10 mouse cellular contexts compared by ENCODE assay signal in genomic region chr1:87877552-87878283, GRCm38 (mm10). TPM values are rescaled to one million over a fixed set of nuclear protein-coding genes. Genes with fewer than 3 reads are reported as not detected.
A peak's percentile ranks its signal among the peaks of the same experiment; 100 is the strongest.
DNase-seq lines count a peak whose midpoint lies in the region; ATAC-seq and TF ChIP-seq lines count a peak whose summit lies in the region.
"Had no signal": no experiment of that assay in that cellular context is flagged by ENCODE, and none has a peak within 500 bp of the region (broad histone marks: within the 10 kb centered on the region; RNA-seq: fewer than 3 reads in every experiment).

No protein-coding gene starts in this region.

- ATAC-seq in intestine, embryonic 14.5 days (replicated peaks; ENCODE audit: low FRiP score, low TSS enrichment, low read depth) = no peak
- no peak for ATAC-seq in intestine, postnatal 0 days
- ATAC-seq in forebrain, embryonic 16.5 days = 0 out of 2 replicates have a peak, but pooled peaks have one; percentile 29
- ATAC-seq in stomach, embryonic 16.5 days (ENCODE audit: insufficient read depth, low FRiP score) = no peak

- H3K4me2 ChIP-seq in intestine, embryonic 14.5 days (ENCODE audit: low read length) = 0 out of 2 replicates have a peak overlapping the region, but pooled peaks have one; percentile 7
- no peak overlapping the region for H3K4me2 ChIP-seq in intestine, postnatal 0 days (replicated peaks; ENCODE audit: low read depth)
- H3K4me2 ChIP-seq in forebrain, embryonic 16.5 days (ENCODE audit: low read length) = no peak overlapping the region
- H3K4me2 ChIP-seq in stomach, embryonic 16.5 days (ENCODE audit: low read depth, low read length) = no peak overlapping the region

- 44% methylated on average over 9 of the region's 9 CpGs for WGBS in intestine, embryonic 14.5 days
- 73% methylated on average over 9 of the region's 9 CpGs for WGBS in intestine, postnatal 0 days
- WGBS in forebrain, embryonic 16.5 days = 79% methylated on average over 9 of the region's 9 CpGs
- WGBS in stomach, embryonic 16.5 days = 47% methylated on average over 9 of the region's 9 CpGs

- no peak for TF ChIP-seq CTCF in intestine, postnatal 0 days (IDR thresholded peaks at IDR 0.05; ENCODE audit: low read depth)

- intact Hi-C loops in left cerebral cortex, postnatal 10 days (cut with DNase I) = no loop called here

- peaks cover 33% of the 10 kb centered on the region for H3K4me1 ChIP-seq in intestine, embryonic 14.5 days (replicated peaks; ENCODE audit: control insufficient read depth, insufficient read depth, low read length)
- peaks cover 5% of the 10 kb centered on the region; the same call in 1 of the 2 replicates for H3K4me1 ChIP-seq in intestine, postnatal 0 days (replicated peaks; ENCODE audit: control insufficient read depth, insufficient read depth, low read length)
- H3K4me1 ChIP-seq in forebrain, embryonic 16.5 days (replicated peaks; ENCODE audit: control insufficient read depth, insufficient read depth, low read length) = peaks cover 14% of the 10 kb centered on the region
- H3K4me1 ChIP-seq in stomach, embryonic 16.5 days (ENCODE audit: control insufficient read depth, insufficient read depth, low read length) = peaks cover 38% of the 10 kb centered on the region

- no peak overlapping the region for H3K4me3 ChIP-seq in intestine, embryonic 14.5 days (ENCODE audit: low read depth, low read length)
- no peak overlapping the region for H3K4me3 ChIP-seq in intestine, postnatal 0 days (ENCODE audit: low read depth, low read length)
- no peak overlapping the region for H3K4me3 ChIP-seq in forebrain, embryonic 16.5 days (replicated peaks; ENCODE audit: low read length)
- H3K4me3 ChIP-seq in stomach, embryonic 16.5 days (replicated peaks; ENCODE audit: low read length) = no peak overlapping the region

- H3K27me3 ChIP-seq in intestine, embryonic 14.5 days (replicated peaks; ENCODE audit: control insufficient read depth, insufficient read depth, low read length) = no peaks in the 10 kb centered on the region
- no peaks in the 10 kb centered on the region for H3K27me3 ChIP-seq in intestine, postnatal 0 days (replicated peaks; ENCODE audit: control insufficient read depth, insufficient read depth, low read length)
- H3K27me3 ChIP-seq in forebrain, embryonic 16.5 days (replicated peaks; ENCODE audit: control insufficient read depth, insufficient read depth, low read length) = no peaks in the 10 kb centered on the region
- H3K27me3 ChIP-seq in stomach, embryonic 16.5 days (ENCODE audit: control insufficient read depth, insufficient read depth, low read length) = no peaks in the 10 kb centered on the region

- H3K27ac ChIP-seq in intestine, embryonic 14.5 days (ENCODE audit: low read depth) = peak overlapping the region; percentile 55
- H3K27ac ChIP-seq in intestine, postnatal 0 days (ENCODE audit: low read depth, low read length) = no peak overlapping the region
- H3K27ac ChIP-seq in forebrain, embryonic 16.5 days (ENCODE audit: low read length) = no peak overlapping the region
- H3K27ac ChIP-seq in stomach, embryonic 16.5 days (ENCODE audit: low read length) = peak overlapping the region; percentile 51; the same call in 1 of the 2 replicates

- no peaks in the 10 kb centered on the region for H3K9me3 ChIP-seq in intestine, embryonic 14.5 days (ENCODE audit: control insufficient read depth, low read length)
- H3K9me3 ChIP-seq in intestine, postnatal 0 days (ENCODE audit: control insufficient read depth) = no peaks in the 10 kb centered on the region
- H3K9me3 ChIP-seq in forebrain, embryonic 16.5 days (ENCODE audit: control insufficient read depth, low read length) = no peaks in the 10 kb centered on the region
- H3K9me3 ChIP-seq in stomach, embryonic 16.5 days (replicated peaks; ENCODE audit: control insufficient read depth, low read length) = no peaks in the 10 kb centered on the region

- DNase-seq in intestine, embryonic 14.5 days (ENCODE audit: low spot score) = no peak
- peak; percentile 49 for DNase-seq in thymus, postnatal 14 days
- no peak for DNase-seq in thymus, postnatal 10 days (ENCODE audit: low spot score in 2 of 2)
- no peak for DNase-seq in left cerebral cortex, postnatal 10 days (ENCODE audit: extremely low spot score in 1 of 2, low spot score in 2 of 2)
- no peak for DNase-seq in embryo, embryonic 10.5 days (ENCODE audit: low spot score)
- DNase-seq: gastrocnemius, postnatal 25 days; lung, adult 2 months had no signal

- H3K9ac ChIP-seq in intestine, embryonic 14.5 days (ENCODE audit: low read length) = no peak overlapping the region
- H3K9ac ChIP-seq in intestine, postnatal 0 days (ENCODE audit: low read depth, low read length) = no peak overlapping the region
- H3K9ac ChIP-seq in forebrain, embryonic 16.5 days (replicated peaks; ENCODE audit: low read depth, low read length) = no peak overlapping the region
- 0 out of 2 replicates have a peak overlapping the region, but pooled peaks have one; percentile 44 for H3K9ac ChIP-seq in stomach, embryonic 16.5 days (ENCODE audit: low read length)

- H3K36me3 ChIP-seq in intestine, embryonic 14.5 days (ENCODE audit: control insufficient read depth, insufficient read depth, low read length) = 0 out of 2 replicates have a peak, but pooled peaks cover 8% of the 10 kb centered on the region
- peaks cover 12% of the 10 kb centered on the region; the same call in 1 of the 2 replicates for H3K36me3 ChIP-seq in intestine, postnatal 0 days (ENCODE audit: control insufficient read depth, insufficient read depth)
- H3K36me3 ChIP-seq in forebrain, embryonic 16.5 days (ENCODE audit: control insufficient read depth, insufficient read depth) = no peaks in the 10 kb centered on the region
- H3K36me3 ChIP-seq in stomach, embryonic 16.5 days (ENCODE audit: control insufficient read depth, insufficient read depth, low read length) = no peaks in the 10 kb centered on the region

RNA-seq across cellular contexts. Expression of gene Dgkd, which starts 24.6 kb away (rescaled TPM):
- polyA plus RNA-seq in intestine, embryonic 14.5 days (2014; fragmentation: Nextera tagmentation; extraction: Ambion mirVana) = 38.4 and 38.6 TPM in 2 replicates
- 20.2 and 24.1 TPM in 2 replicates for polyA plus RNA-seq in intestine, postnatal 0 days (2015; fragmentation: Nextera tagmentation; extraction: Ambion mirVana)
- polyA plus RNA-seq in forebrain, embryonic 16.5 days (2015; fragmentation: Nextera tagmentation; extraction: Ambion mirVana) = 57.7 TPM in 2 replicates
- polyA plus RNA-seq in stomach, embryonic 16.5 days (2015; fragmentation: Nextera tagmentation; extraction: Ambion mirVana) = 30.0 and 30.7 TPM in 2 replicates
- total RNA-seq in left cerebral cortex, postnatal 10 days (2021) = 100 to 1,000 TPM; 140 to 160 TPM

Comparison
In these comparisons a context has a peak if more than half of its experiments do, and no peak if none do; other contexts are left out.
1. H3K27ac ChIP-seq: peak in intestine, embryonic 14.5 days (single experiment) and stomach, embryonic 16.5 days (single experiment); none in intestine, postnatal 0 days (single experiment) and forebrain, embryonic 16.5 days (single experiment).